15 mouse cellular contexts compared by ENCODE assay signal in genomic region chr10:111795756-111796155, GRCm38 (mm10).
DNase-seq lines count a peak whose midpoint lies in the region; TF ChIP-seq lines count a peak whose summit lies in the region.
"Had no signal": no experiment of that assay in that cellular context is flagged by ENCODE, and none has a peak within 500 bp of the region (broad histone marks: within the 10 kb centered on the region; RNA-seq: fewer than 3 reads in every experiment).

No protein-coding gene starts in this region.

- H3K36me3 ChIP-seq in midbrain, embryonic 10.5 days: no peaks in the 10 kb centered on the region
- H3K36me3 ChIP-seq: limb, embryonic 13.5 days; liver, embryonic 15.5 days had no signal

- H3K27ac ChIP-seq in midbrain, embryonic 10.5 days (replicated peaks): no peak overlapping the region
- H3K27ac ChIP-seq: hindbrain, embryonic 14.5 days; limb, embryonic 13.5 days; liver, embryonic 15.5 days had no signal

- H3K27me3 ChIP-seq in midbrain, embryonic 10.5 days (ENCODE audit: low read depth, poor library complexity, severe bottlenecking): no peaks in the 10 kb centered on the region; the same call in 1 of the 2 replicates
- H3K27me3 ChIP-seq: limb, embryonic 13.5 days; liver, embryonic 15.5 days had no signal

- no peak overlapping the region for H3K4me3 ChIP-seq in lung, adult 2 months (replicated peaks; ENCODE audit: extremely low read depth, low read depth, low read length)
- no peak overlapping the region for H3K4me3 ChIP-seq in midbrain, embryonic 10.5 days
- H3K4me3 ChIP-seq: limb, embryonic 13.5 days; liver, embryonic 15.5 days had no signal

- H3K9me3 ChIP-seq in midbrain, embryonic 10.5 days (replicated peaks): no peaks in the 10 kb centered on the region
- H3K9me3 ChIP-seq: limb, embryonic 13.5 days; liver, embryonic 15.5 days had no signal

- TF ChIP-seq CTCF in lung, adult 2 months (IDR thresholded peaks at IDR 0.05; ENCODE audit: insufficient read depth, low read length): no peak

- no peaks in the 10 kb centered on the region; the same call in none of the 2 replicates for H3K4me1 ChIP-seq in lung, adult 2 months (ENCODE audit: control insufficient read depth, insufficient read depth, low read length)
- peaks cover 23% of the 10 kb centered on the region for H3K4me1 ChIP-seq in midbrain, embryonic 10.5 days
- H3K4me1 ChIP-seq: liver, embryonic 15.5 days had no signal

- WGBS in lung, adult 2 months: 19% methylated on average over 3 of the region's 3 CpGs
- WGBS in midbrain, embryonic 10.5 days: 80% methylated on average over 3 of the region's 3 CpGs

- no peak for TF ChIP-seq POLR2A in lung, adult 2 months (IDR thresholded peaks at IDR 0.05; ENCODE audit: borderline replicate concordance, extremely low read depth, low read depth, low read length)

- DNase-seq in adrenal gland, adult (ENCODE audit: inconsistent age in 2 of 2, low spot score in 1 of 2): peak; percentile 77 to 92
- no peak for DNase-seq in adrenal gland, postnatal 4 days (ENCODE audit: low spot score in 2 of 2)
- peak; percentile 32 for DNase-seq in kidney, adult 9 months
- no peak for DNase-seq in kidney, postnatal 4 days
- peak; percentile 50 for DNase-seq in lung, postnatal 36 days
- DNase-seq in lung, adult 2 months: no peak
- DNase-seq in midbrain, embryonic 10.5 days (ENCODE audit: low spot score): no peak
- no peak for DNase-seq in left cerebral cortex, adult 11 months (ENCODE audit: low spot score)
- DNase-seq: cerebellum, adult 9-10 months; gastrocnemius, postnatal 36 days; layer of hippocampus, adult 9-11 months; right cerebral cortex, adult 18-20 months had no signal

Comparison
In these comparisons a context has a peak if more than half of its experiments do, and no peak if none do; other contexts are left out.
1. DNase-seq: peak in adrenal gland, adult (2 of 2), kidney, adult 9 months (single experiment) and lung, postnatal 36 days (single experiment); none in adrenal gland, postnatal 4 days (0 of 2), kidney, postnatal 4 days (0 of 2), lung, adult 2 months (single experiment), midbrain, embryonic 10.5 days (single experiment) and left cerebral cortex, adult 11 months (single experiment).